In the genomic region with DNA sequence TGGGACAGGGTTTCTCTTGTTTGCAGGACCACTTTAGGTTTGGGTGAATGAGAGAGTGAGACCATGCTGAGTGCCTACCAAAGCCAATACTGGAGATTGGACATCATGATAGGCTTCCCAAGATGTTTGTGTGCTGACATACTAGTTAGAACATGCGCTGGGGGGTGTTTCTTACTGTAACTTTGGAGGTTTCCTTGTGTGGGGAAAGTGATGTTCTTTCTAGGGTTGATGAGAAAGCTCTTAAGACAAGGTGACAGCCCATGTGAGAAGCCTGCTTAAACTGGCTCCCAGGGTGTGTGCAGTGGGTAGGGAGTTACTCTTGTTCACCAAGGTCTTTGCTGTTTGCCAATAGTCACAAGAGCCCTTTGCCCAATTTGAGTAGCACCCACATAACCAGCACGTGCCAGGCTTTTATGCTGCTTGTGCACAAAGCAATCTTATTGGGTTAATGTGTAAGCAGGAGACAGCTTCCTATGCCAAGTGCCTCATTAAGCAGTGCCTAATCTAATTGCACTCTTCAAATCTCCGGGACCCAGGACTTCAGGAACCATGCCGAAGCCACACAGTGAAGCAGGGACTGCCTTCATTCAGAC, we compare ENCODE assay signal across 11 mouse cellular contexts. TPM values are rescaled to one million over a fixed set of nuclear protein-coding genes. Genes with fewer than 3 reads are reported as not detected.
DNase-seq lines count a peak whose midpoint lies in the region; ATAC-seq and TF ChIP-seq lines count a peak whose summit lies in the region.
"Had no signal": no experiment of that assay in that cellular context is flagged by ENCODE, and none has a peak within 500 bp of the region (broad histone marks: within the 10 kb centered on the region; RNA-seq: fewer than 3 reads in every experiment).

No protein-coding gene starts in this region.

- peak overlapping the region; percentile 98 for H3K27ac ChIP-seq in heart, postnatal 0 days (ENCODE audit: low read depth)
- H3K27ac ChIP-seq in neural tube, embryonic 15.5 days (replicated peaks), result no peak overlapping the region
- H3K27ac ChIP-seq: midbrain, embryonic 15.5 days had no signal

- ATAC-seq in heart, postnatal 0 days (ENCODE audit: insufficient read depth, low read depth), result no peak
- ATAC-seq in neural tube, embryonic 15.5 days (ENCODE audit: low FRiP score), result no peak
- ATAC-seq: midbrain, embryonic 15.5 days had no signal

- H3K9ac ChIP-seq in heart, postnatal 0 days (replicated peaks; ENCODE audit: low read depth, low read length), result no peak overlapping the region
- no peak overlapping the region for H3K9ac ChIP-seq in neural tube, embryonic 15.5 days (replicated peaks)
- H3K9ac ChIP-seq: midbrain, embryonic 15.5 days had no signal

- no peak for TF ChIP-seq EP300 in heart, postnatal 0 days (IDR thresholded peaks at IDR 0.05; ENCODE audit: low read depth)

- no peak overlapping the region for H3K4me3 ChIP-seq in heart, postnatal 0 days (ENCODE audit: low read depth, low read length)
- H3K4me3 ChIP-seq in neural tube, embryonic 15.5 days (replicated peaks), result no peak overlapping the region
- H3K4me3 ChIP-seq: midbrain, embryonic 15.5 days had no signal

- WGBS in heart, postnatal 0 days, result 51% methylated on average over 4 of the region's 4 CpGs
- 63% methylated on average over 4 of the region's 4 CpGs for WGBS in neural tube, embryonic 15.5 days

- intact Hi-C loops in heart, postnatal 36 days (cut with DNase I), result no loop called here

- DNase-seq in adrenal gland, postnatal 14 days, result peak; percentile 20
- DNase-seq in adrenal gland, postnatal 10 days, result no peak
- no peak for DNase-seq in heart, postnatal 0 days (ENCODE audit: low spot score)
- DNase-seq in heart, postnatal 36 days, result no peak
- peak; percentile 33 for DNase-seq in Muller cell, postnatal 12 days (ENCODE audit: inconsistent ontology term)
- peak; percentile 71 for DNase-seq in kidney, postnatal 14 days
- DNase-seq in urinary bladder, postnatal 25 days (ENCODE audit: low spot score), result no peak
- DNase-seq: heart, adult 18-20 months; thymus, adult 2 months had no signal

- H3K4me1 ChIP-seq in heart, postnatal 0 days (ENCODE audit: control insufficient read depth, insufficient read depth), result peaks cover 56% of the 10 kb centered on the region
- peaks cover 65% of the 10 kb centered on the region for H3K4me1 ChIP-seq in neural tube, embryonic 15.5 days

- no peaks in the 10 kb centered on the region for H3K9me3 ChIP-seq in heart, postnatal 0 days (replicated peaks; ENCODE audit: control insufficient read depth, low read length)
- H3K9me3 ChIP-seq in neural tube, embryonic 15.5 days (replicated peaks), result no peaks in the 10 kb centered on the region
- H3K9me3 ChIP-seq: midbrain, embryonic 15.5 days had no signal

- no peak for TF ChIP-seq CTCF in heart, postnatal 0 days (IDR thresholded peaks at IDR 0.05; ENCODE audit: low read depth)

- H3K4me2 ChIP-seq in heart, postnatal 0 days (ENCODE audit: low read depth, low read length), result no peak overlapping the region
- no peak overlapping the region for H3K4me2 ChIP-seq in neural tube, embryonic 15.5 days
- H3K4me2 ChIP-seq: midbrain, embryonic 15.5 days had no signal

- H3K36me3 ChIP-seq in heart, postnatal 0 days (replicated peaks; ENCODE audit: control insufficient read depth, insufficient read depth, low read length), result peaks cover 51% of the 10 kb centered on the region
- peaks cover 46% of the 10 kb centered on the region for H3K36me3 ChIP-seq in neural tube, embryonic 15.5 days

- H3K27me3 ChIP-seq in heart, postnatal 0 days (ENCODE audit: control insufficient read depth, insufficient read depth, low read length), result no peaks in the 10 kb centered on the region
- no peaks in the 10 kb centered on the region for H3K27me3 ChIP-seq in neural tube, embryonic 15.5 days (replicated peaks)
- H3K27me3 ChIP-seq: midbrain, embryonic 15.5 days had no signal

RNA-seq across cellular contexts. Expression of gene Pkm, which starts 8.6 kb away (rescaled TPM):
- total RNA-seq in adrenal gland, postnatal 14 days (2021), result 647 and 658 TPM in 2 replicates
- 100 to 1,000 TPM; 585 to 668 TPM for total RNA-seq in adrenal gland, postnatal 10 days (2021)
- total RNA-seq in heart, postnatal 0 days (2014; rRNA removed; ENCODE audit: low replicate concordance), result 1,588 and 1,940 TPM in 2 replicates
- 1,219 and 1,312 TPM in 2 replicates for polyA plus RNA-seq in heart, postnatal 0 days (2015; fragmentation: Nextera tagmentation; extraction: Ambion mirVana)
- 1,000 to 10,000 TPM; 1,087 to 1,168 TPM for total RNA-seq in heart, postnatal 36 days (2021)
- polyA plus RNA-seq in neural tube, embryonic 15.5 days (2015; fragmentation: Nextera tagmentation; extraction: Ambion mirVana), result 997 and 1,089 TPM in 2 replicates

RNA-seq across cellular contexts. Expression of gene Gramd2, which starts 15.2 kb away (rescaled TPM):
- 0.26 and 0.52 TPM in 2 replicates for total RNA-seq in adrenal gland, postnatal 14 days (2021)
- total RNA-seq in adrenal gland, postnatal 10 days (2021), result under 1 TPM; 0.42 to 0.45 TPM
- not detected in 2 replicates for total RNA-seq in heart, postnatal 0 days (2014; rRNA removed; ENCODE audit: low replicate concordance)
- polyA plus RNA-seq in heart, postnatal 0 days (2015; fragmentation: Nextera tagmentation; extraction: Ambion mirVana), result 0.15 and 0.16 TPM in 2 replicates
- not detected for total RNA-seq in heart, postnatal 36 days (2021)
- polyA plus RNA-seq in neural tube, embryonic 15.5 days (2015; fragmentation: Nextera tagmentation; extraction: Ambion mirVana), result 3.8 and 4.2 TPM in 2 replicates

RNA-seq across cellular contexts. Expression of gene Parp6, which starts 47.7 kb away (rescaled TPM):
- 30.2 and 37.3 TPM in 2 replicates for total RNA-seq in adrenal gland, postnatal 14 days (2021)
- 10 to 100 TPM; 26.2 to 35.7 TPM for total RNA-seq in adrenal gland, postnatal 10 days (2021)
- 22.5 and 32.7 TPM in 2 replicates for total RNA-seq in heart, postnatal 0 days (2014; rRNA removed; ENCODE audit: low replicate concordance)
- 13.7 and 14.4 TPM in 2 replicates for polyA plus RNA-seq in heart, postnatal 0 days (2015; fragmentation: Nextera tagmentation; extraction: Ambion mirVana)
- total RNA-seq in heart, postnatal 36 days (2021), result 10 to 100 TPM; 16.8 to 21.9 TPM
- 180 and 208 TPM in 2 replicates for polyA plus RNA-seq in neural tube, embryonic 15.5 days (2015; fragmentation: Nextera tagmentation; extraction: Ambion mirVana)

Comparison
In these comparisons a context has a peak if more than half of its experiments do, and no peak if none do; other contexts are left out.
1. DNase-seq: peak in adrenal gland, postnatal 14 days (single experiment), Muller cell, postnatal 12 days (single experiment) and kidney, postnatal 14 days (single experiment); none in adrenal gland, postnatal 10 days (single experiment), heart, postnatal 0 days (single experiment), heart, postnatal 36 days (0 of 2) and urinary bladder, postnatal 25 days (single experiment).